Mouse (Mus musculus): ENCODE results near the gene Tfpi.

DNA sequence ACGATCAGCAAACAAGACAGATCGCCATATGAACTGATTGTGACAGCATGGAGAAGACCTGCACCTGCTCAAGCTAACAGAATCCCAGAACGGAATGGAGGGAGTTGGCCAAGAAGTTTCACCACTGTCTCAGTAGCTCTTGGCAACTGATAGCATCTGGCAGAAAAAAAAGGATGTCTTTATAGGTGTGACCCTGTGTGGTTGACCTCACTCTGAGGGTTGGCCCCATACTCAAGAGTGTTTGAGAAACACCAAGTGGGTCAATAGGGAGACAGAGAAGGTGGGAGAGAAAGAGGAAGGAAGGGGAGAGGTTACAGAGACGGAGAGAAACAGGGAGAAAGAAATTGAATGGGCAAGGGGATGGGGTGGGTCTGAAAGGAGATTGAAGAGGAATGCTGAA lies 92.7 kb downstream of the Tfpi start:
- TF ChIP-seq POLR2A (IDR thresholded peaks at IDR 0.05; ENCODE audit: borderline replicate concordance, control insufficient read depth, low read depth, low read length) (no peak), CTCF (IDR thresholded peaks at IDR 0.05; ENCODE audit: control insufficient read depth, insufficient read depth, low read length) (no peak)

Measured in bone marrow, adult 2 months (tissue).